Mouse (Mus musculus) liver, embryonic 16.5 days (tissue): ENCODE measurements around the gene Syt5. TPM values are rescaled to one million over a fixed set of nuclear protein-coding genes. Genes with fewer than 3 reads are reported as not detected.
"Not testable (repeated sequence)": the region's sequence is repeated elsewhere in the genome, so short reads cannot be mapped to it uniquely, and the experiment has no call there.

Experiments used
- ATAC-seq: fragments of 200-750 bp; cut with Nextera tagmentation; 2 replicates; pipeline ENCODE4 v1.8.0; 2017; ENCODE audit warnings: low read depth, mild to moderate bottlenecking, moderate number of reproducible peaks, moderate library complexity
- H3K27ac ChIP-seq: fragments of 300-500 bp; sonication (generic); 2 replicates; pipeline ENCODE4 v1.5.1; 2014; ENCODE audit warnings: mild to moderate bottlenecking, low read length
- H3K27me3 ChIP-seq: fragments of 300-500 bp; sonication (generic); 2 replicates; pipeline ENCODE4 v1.6.1; 2014; ENCODE audit warnings: low read depth, low read length, mixed read lengths; ENCODE audit not compliant: control insufficient read depth, insufficient read depth
- H3K36me3 ChIP-seq: fragments of 300-500 bp; sonication (generic); 2 replicates; pipeline ENCODE4 v1.6.1; 2014; ENCODE audit warnings: mild to moderate bottlenecking; ENCODE audit not compliant: control insufficient read depth, insufficient read depth
- H3K4me1 ChIP-seq: fragments of 300-500 bp; sonication (generic); 2 replicates; pipeline ENCODE4 v1.6.1; 2014; ENCODE audit warnings: low read depth, low read length, mixed read lengths; ENCODE audit not compliant: control insufficient read depth
- H3K4me2 ChIP-seq: fragments of 300-500 bp; sonication (generic); 2 replicates; pipeline ENCODE4 v1.6.1; 2014; ENCODE audit warnings: low read depth, low read length, mixed read lengths
- H3K4me3 ChIP-seq: fragments of 300-500 bp; sonication (generic); 2 replicates; pipeline ENCODE4 v1.5.1; 2014; ENCODE audit warnings: low read depth, mild to moderate bottlenecking, low read length
- H3K9ac ChIP-seq: fragments of 300-500 bp; sonication (generic); 2 replicates; pipeline ENCODE4 v1.6.1; 2014; ENCODE audit warnings: low read depth, low read length
- H3K9me3 ChIP-seq: fragments of 300-500 bp; sonication (generic); replicated peaks from 2 replicates; pipeline ENCODE4 v1.6.1; 2016; ENCODE audit warnings: low read length; ENCODE audit not compliant: control insufficient read depth
- WGBS: fragments of 180-500 bp; shearing (Covaris S2); extraction: QIAGEN DNeasy Blood & Tissue Kit; methylation state at CpG from one replicate; pipeline ENCODE4 v1.1.7; 2014; ENCODE audit not compliant: insufficient replicate concordance; 5-methylcytosine and 5-hydroxymethylcytosine counted together
- polyA plus RNA-seq: library from polyadenylated mRNA; unstranded; fragments of >200 nt; fragmentation: Nextera tagmentation; extraction: Ambion mirVana; gene quantifications from 2 replicates; pipeline ENCODE4 v1.2.1, GENCODE M21; 2015

The Syt5 gene
- polyA plus RNA-seq, 1 experiment from 2014 or later = 0.52 TPM

DNA sequence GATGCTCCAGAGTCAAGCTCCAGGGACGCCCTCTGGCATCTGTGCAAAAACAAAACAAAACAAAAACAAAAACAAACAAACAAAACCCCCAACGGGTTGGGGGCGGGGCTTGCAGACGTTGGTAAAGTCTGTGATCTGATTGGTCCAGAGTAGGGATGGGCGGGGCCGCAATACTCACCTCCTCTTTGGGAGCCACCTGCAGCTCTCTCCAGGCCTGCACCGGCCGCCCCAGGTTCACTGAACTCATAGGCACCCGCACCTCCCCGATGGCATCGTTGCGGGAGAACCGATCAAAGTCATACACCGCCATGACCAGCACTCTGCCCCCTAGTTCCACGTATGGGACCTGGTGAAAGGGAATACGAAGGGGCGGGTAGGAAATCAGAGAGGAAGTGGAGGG lies 5.3 kb downstream of the Syt5 start:
- ATAC-seq = no peak
- no peak overlapping the region for H3K9ac ChIP-seq
- H3K27me3 ChIP-seq = peaks cover 7% of the 10 kb centered on the region
- H3K4me2 ChIP-seq = no peak overlapping the region
- H3K4me3 ChIP-seq = no peak overlapping the region
- no peak overlapping the region for H3K27ac ChIP-seq
- no peaks in the 10 kb centered on the region for H3K9me3 ChIP-seq
- WGBS = 40% methylated on average over 17 of the region's 17 CpGs
- H3K36me3 ChIP-seq = no peaks in the 10 kb centered on the region
- no peaks in the 10 kb centered on the region for H3K4me1 ChIP-seq

DNA sequence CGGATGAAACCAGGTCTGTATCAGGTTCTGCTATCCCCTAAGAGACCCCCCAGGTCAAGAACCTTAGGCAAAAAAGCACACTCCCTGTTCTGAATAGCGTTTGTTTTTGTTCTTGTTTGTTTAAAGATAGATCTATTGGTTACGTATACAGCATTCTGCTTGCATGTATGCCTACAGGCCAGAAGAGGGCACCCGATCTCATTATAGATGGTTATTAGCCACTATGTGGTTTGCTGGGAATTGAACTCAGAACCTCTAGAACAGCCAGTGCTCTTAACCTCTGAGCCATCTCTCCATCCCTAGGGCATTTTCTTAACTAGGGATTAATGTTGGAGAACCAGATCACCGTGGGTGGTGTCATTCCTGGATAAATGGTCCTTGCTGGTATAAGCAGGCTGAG lies 6.0 kb downstream of the Syt5 start:
- H3K27me3 ChIP-seq = peaks cover under 1% of the 10 kb centered on the region; the same call in 1 of the 2 replicates
- H3K4me2 ChIP-seq = no peak overlapping the region
- no peak overlapping the region for H3K4me3 ChIP-seq
- H3K36me3 ChIP-seq = no peaks in the 10 kb centered on the region
- 52% methylated on average over 5 of the region's 5 CpGs for WGBS
- no peaks in the 10 kb centered on the region for H3K4me1 ChIP-seq
- H3K27ac ChIP-seq = no peak overlapping the region
- H3K9ac ChIP-seq = no peak overlapping the region
- no peak for ATAC-seq
- no peaks in the 10 kb centered on the region for H3K9me3 ChIP-seq

DNA sequence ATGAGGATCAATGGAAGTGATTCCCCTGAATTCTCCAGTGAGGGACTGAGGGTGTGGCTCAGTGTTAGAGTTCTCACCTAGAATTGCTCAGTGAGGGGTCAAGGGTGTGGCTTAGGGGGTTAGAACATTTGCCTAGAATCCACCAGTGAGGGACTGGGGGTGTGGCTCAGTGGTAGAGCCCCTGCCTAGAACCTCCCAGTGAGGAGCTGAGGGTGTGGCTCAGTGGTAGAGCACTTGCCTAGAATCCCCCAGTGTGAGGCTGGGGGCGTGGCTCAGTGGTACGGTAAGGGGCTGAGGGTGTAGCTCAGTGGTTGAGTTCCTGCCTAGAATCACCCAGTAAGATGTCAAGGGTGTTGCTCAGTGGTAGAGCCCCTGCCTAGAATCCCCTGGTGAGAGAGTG lies 8.3 kb downstream of the Syt5 start:
- WGBS = 60% methylated on average over 2 of the region's 2 CpGs
- no peaks in the 10 kb centered on the region for H3K9me3 ChIP-seq
- H3K4me3 ChIP-seq = no peak overlapping the region
- no peaks in the 10 kb centered on the region; the same call in none of the 2 replicates for H3K27me3 ChIP-seq
- ATAC-seq = no peak
- H3K4me2 ChIP-seq = no peak overlapping the region
- no peak overlapping the region for H3K9ac ChIP-seq
- no peaks in the 10 kb centered on the region for H3K4me1 ChIP-seq
- H3K27ac ChIP-seq = no peak overlapping the region
- no peaks in the 10 kb centered on the region for H3K36me3 ChIP-seq

DNA sequence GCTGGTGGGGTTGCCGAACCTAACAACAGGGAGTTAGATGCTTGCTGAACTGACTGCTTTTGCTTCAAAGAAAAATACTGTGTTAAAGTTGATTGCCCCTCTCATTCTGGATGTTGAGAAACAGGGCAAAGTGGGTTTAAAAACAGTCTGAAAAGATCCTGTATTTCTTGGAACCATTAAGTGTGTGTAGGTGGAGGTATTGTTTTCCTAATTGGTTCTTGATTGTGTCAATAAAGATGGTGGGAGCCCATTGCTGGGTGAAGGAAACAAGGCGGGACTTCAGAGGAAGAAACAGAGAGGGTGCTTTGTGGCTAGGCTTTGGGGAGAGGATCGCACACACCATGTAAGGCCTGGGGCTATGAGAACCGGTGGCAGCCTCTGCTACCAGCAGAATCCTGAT lies 10.2 kb downstream of the Syt5 start:
- Histone ChIP-seq H3K27ac (no peak overlapping the region), H3K4me2 (no peak overlapping the region), H3K4me1 (no peaks in the 10 kb centered on the region), H3K4me3 (no peak overlapping the region), H3K36me3 (no peaks in the 10 kb centered on the region), H3K9ac (no peak overlapping the region), H3K27me3 (peaks cover 3% of the 10 kb centered on the region), H3K9me3 (no peaks in the 10 kb centered on the region)
- 36% methylated on average over 4 of the region's 4 CpGs for WGBS
- no peak for ATAC-seq

- Histone ChIP-seq H3K9me3 (no peaks in the 10 kb centered on the region), H3K9ac (no peak overlapping the region), H3K27ac (no peak overlapping the region), H3K36me3 (no peaks in the 10 kb centered on the region), H3K27me3 (peaks cover 8% of the 10 kb centered on the region), H3K4me2 (no peak overlapping the region), H3K4me3 (no peak overlapping the region), H3K4me1 (no peaks in the 10 kb centered on the region)
- ATAC-seq = no peak
- WGBS = 81% methylated on average over 4 of the region's 4 CpGs
Observed at GRCm38 (mm10) chr7:4536369-4536768, 11.0 kb downstream of the Syt5 start.

- no peaks in the 10 kb centered on the region for H3K4me1 ChIP-seq
- no peaks in the 10 kb centered on the region for H3K36me3 ChIP-seq
- H3K4me3 ChIP-seq = peak within 1 kb of the TSS; percentile 26; the same call in 1 of the 2 replicates
- H3K4me2 ChIP-seq = peak within 1 kb of the TSS; percentile 38
- no peak within 1 kb of the TSS for H3K9ac ChIP-seq
- no peaks in the 10 kb centered on the region for H3K9me3 ChIP-seq
- WGBS = 6% methylated on average over 28 of the region's 28 CpGs
- ATAC-seq = peak; percentile 93
- H3K27me3 ChIP-seq = peaks cover 9% of the 10 kb centered on the region
- no peak within 1 kb of the TSS for H3K27ac ChIP-seq
Observed at GRCm38 (mm10) chr7:4532005-4532729, 15.2 kb downstream of the Syt5 start, which contains the start of gene Dnaaf3. TSS of gene Dnaaf3 (minus strand) at chr7:4532453.

GRCm38 (mm10) chr7:4530166-4530565 lies 17.2 kb downstream of the Syt5 start:
- H3K36me3 ChIP-seq, H3K9me3 ChIP-seq, H3K4me3 ChIP-seq, H3K4me1 ChIP-seq, H3K27me3 ChIP-seq, H3K27ac ChIP-seq, ATAC-seq, H3K4me2 ChIP-seq, H3K9ac ChIP-seq: not testable (repeated sequence)
- WGBS = 60% methylated on average over 7 of the region's 8 CpGs

GRCm38 (mm10) chr7:4527302-4527689 lies 20.0 kb downstream of the Syt5 start:
- Histone ChIP-seq H3K4me2 (peak overlapping the region; percentile 45), H3K9ac (no peak overlapping the region), H3K36me3 (no peaks in the 10 kb centered on the region), H3K27me3 (peaks cover 7% of the 10 kb centered on the region), H3K9me3 (no peaks in the 10 kb centered on the region), H3K4me1 (no peaks in the 10 kb centered on the region; the same call in none of the 2 replicates), H3K27ac (no peak overlapping the region), H3K4me3 (no peak overlapping the region)
- no peak for ATAC-seq
- 61% methylated on average over 18 of the region's 18 CpGs for WGBS
